Mouse (Mus musculus) left cerebral cortex, adult 2 months (tissue): ENCODE measurements around the gene Vwa7. TPM values are rescaled to one million over a fixed set of nuclear protein-coding genes. Genes with fewer than 3 reads are reported as not detected.
"Not testable (repeated sequence)": the region's sequence is repeated elsewhere in the genome, so short reads cannot be mapped to it uniquely, and the experiment has no call there.

ENCODE experiments used
- DNase-seq, 2 experiments: peaks; one replicate each; pipeline ENCODE4 v3.0.0; 2021 to 2022; ENCODE audit warnings: low spot score in 2 of 2, mixed read lengths in 1 of 2; ENCODE audit errors: extremely low spot score in 1 of 2
- H3K27ac ChIP-seq: fragments of 200-600 bp; 2 replicates; pipeline ENCODE4 v1.8.1; 2022
- H3K4me3 ChIP-seq: fragments of 200-600 bp; 2 replicates; pipeline ENCODE4 v1.8.1; 2022
- CTCF ChIP-seq: fragments of 200-600 bp; IDR thresholded peaks from 2 replicates; pipeline ENCODE4 v1.8.1; 2022; ENCODE audit warnings: antibody characterized with exemption, mild to moderate bottlenecking, moderate library complexity
- intact Hi-C: fragments of 180-260 bp; cut with DNase I; formaldehyde crosslinking; loops from one replicate; pipeline ENCODE4 v1.15.1; 2025
- total RNA-seq, 2 experiments: library from RNA; stranded (reverse); gene quantifications; 2 replicates each; pipeline ENCODE4 v1.2.3; 2021

Vwa7 gene
- total RNA-seq, 2 experiments from 2014 or later: 0.40 to 0.43 TPM

DNA sequence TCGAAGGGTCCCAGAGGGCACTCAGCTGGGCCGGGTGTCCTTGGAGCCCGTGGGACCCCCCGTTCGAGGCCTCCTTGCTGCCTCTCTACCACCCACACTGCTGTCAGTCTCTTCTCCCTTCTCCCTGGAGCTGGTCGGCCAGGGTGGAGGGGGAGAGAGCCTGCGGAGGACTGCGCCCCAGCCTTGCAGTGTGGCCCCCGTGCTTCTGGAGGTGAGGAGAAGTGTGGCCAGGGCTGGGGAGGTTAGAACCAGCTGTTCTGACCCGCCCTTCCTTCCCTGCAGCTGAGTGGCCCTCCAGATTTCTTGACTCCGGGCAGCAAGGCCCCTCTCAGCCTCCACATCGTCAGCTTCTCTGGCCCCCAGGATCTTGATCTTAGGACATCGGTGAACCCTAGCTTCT is 7.9 kb downstream of the Vwa7 start:
- H3K27ac ChIP-seq: no peak overlapping the region
- no peak for DNase-seq

GRCm38 (mm10) chr17:35024691-35025488 is 8.5 kb downstream of the Vwa7 start:
- no peak for TF ChIP-seq CTCF
- H3K4me3 ChIP-seq: no peak overlapping the region
- no peak overlapping the region for H3K27ac ChIP-seq
- intact Hi-C loops: loop anchor here (10.0 kb wide), 1 partner anchor 210 kb away; the partner anchor contains the start of genes Atp6v1g2 and Nfkbil1
- no peak for DNase-seq

More for the DNA sequence above, 7.9 kb downstream of the Vwa7 start:
- intact Hi-C loops: loop anchor here (10.0 kb wide), 1 partner anchor 211 kb away; the partner anchor contains the start of genes Atp6v1g2 and Nfkbil1
- no peak overlapping the region for H3K4me3 ChIP-seq
- TF ChIP-seq CTCF: no peak

GRCm38 (mm10) chr17:35026206-35026605 is 9.8 kb downstream of the Vwa7 start:
- Histone ChIP-seq H3K27ac (no peak overlapping the region), H3K4me3 (no peak overlapping the region)
- DNase-seq: no peak
- intact Hi-C loops: loop anchor here (10.0 kb wide), 1 partner anchor 209 kb away; the partner anchor contains the start of genes Atp6v1g2 and Nfkbil1
- no peak for TF ChIP-seq CTCF

GRCm38 (mm10) chr17:35027277-35028068 is 11.1 kb downstream of the Vwa7 start, which contains the start of gene Sapcd1:
TSS of gene Sapcd1 (minus strand) at chr17:35028016.
- intact Hi-C loops: loop anchor here (10.0 kb wide), 1 partner anchor 207 kb away; the partner anchor contains the start of genes Atp6v1g2 and Nfkbil1
- peak in 1 of 2 experiments; percentile 36 for DNase-seq
- Histone ChIP-seq H3K4me3 (no peak within 1 kb of the TSS), H3K27ac (no peak within 1 kb of the TSS)
- no peak for TF ChIP-seq CTCF

DNA sequence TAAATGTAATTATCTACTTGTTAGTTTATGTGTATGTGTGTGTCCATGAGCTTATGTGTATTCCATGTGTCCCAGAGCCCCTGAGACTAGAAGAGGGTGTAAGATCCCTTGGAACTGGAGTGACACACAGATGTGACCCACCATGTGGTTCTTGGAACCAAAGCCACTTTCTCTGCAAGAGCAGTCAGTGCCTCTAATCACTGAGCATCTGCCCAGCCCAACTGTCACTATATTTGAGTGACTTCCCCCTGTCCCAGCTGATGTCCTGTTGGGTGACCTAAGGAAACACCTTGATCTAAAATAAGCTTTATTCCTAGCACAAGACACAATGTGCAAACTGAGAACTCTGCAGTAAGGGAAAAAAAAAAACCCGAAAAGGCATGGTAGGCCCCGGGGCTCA is 11.9 kb downstream of the Vwa7 start:
- no peak overlapping the region for H3K4me3 ChIP-seq
- H3K27ac ChIP-seq: no peak overlapping the region
- no peak for TF ChIP-seq CTCF
- no peak for DNase-seq
- intact Hi-C loops: loop anchor here (10.0 kb wide), 1 partner anchor 206 kb away; the partner anchor contains the start of genes Atp6v1g2 and Nfkbil1

DNA sequence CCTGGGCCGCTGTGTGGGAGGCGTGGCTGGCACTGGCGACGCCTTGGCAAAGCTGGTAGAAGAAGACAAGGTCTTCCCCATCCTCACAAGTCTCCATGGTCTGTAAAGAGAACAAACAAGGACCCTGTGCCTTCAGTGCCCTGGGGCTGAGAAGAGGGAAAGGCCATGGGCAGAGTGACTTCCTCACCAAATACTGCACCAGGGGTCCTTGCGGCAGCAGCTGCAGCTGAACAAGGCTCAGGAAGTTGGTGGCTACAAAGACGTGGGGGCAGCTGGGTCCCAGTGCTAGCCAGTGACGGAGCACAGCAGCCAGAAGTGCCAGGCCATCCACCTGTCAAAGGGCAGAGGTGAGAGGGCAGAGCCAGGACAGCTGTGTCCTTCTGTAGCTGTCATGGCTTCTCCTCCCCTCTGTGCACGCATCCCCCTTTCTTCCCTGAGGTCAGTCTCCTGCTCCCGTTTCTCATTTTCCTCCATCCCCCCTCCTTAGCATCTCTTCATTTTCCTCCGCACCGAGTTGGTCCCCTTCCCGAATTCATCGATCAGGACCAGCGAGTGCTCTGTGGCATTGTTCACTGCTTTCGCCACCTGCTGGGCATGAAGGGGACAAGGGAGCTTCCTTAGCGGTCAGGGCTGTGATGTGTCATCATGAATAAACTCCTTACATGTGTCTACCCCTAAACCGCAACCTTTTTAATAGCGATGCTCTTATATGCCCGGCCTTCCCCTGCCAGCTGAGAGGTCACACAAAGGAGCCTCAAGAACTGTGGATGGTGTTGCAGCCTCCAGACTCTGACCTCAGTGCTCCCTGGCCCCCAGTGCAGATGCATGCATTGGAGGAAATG is 13.5 kb downstream of the Vwa7 start:
- Histone ChIP-seq H3K27ac (no peak overlapping the region), H3K4me3 (no peak overlapping the region)
- DNase-seq: no peak
- intact Hi-C loops: loop anchor here (10.0 kb wide), 1 partner anchor 205 kb away; the partner anchor contains the start of genes Atp6v1g2 and Nfkbil1
- peak; percentile 51 for TF ChIP-seq CTCF

GRCm38 (mm10) chr17:35031272-35031671 is 14.9 kb downstream of the Vwa7 start:
- DNase-seq: no peak
- Histone ChIP-seq H3K4me3 (no peak overlapping the region), H3K27ac (no peak overlapping the region)
- TF ChIP-seq CTCF: no peak
- intact Hi-C loops: no loop called here

DNA sequence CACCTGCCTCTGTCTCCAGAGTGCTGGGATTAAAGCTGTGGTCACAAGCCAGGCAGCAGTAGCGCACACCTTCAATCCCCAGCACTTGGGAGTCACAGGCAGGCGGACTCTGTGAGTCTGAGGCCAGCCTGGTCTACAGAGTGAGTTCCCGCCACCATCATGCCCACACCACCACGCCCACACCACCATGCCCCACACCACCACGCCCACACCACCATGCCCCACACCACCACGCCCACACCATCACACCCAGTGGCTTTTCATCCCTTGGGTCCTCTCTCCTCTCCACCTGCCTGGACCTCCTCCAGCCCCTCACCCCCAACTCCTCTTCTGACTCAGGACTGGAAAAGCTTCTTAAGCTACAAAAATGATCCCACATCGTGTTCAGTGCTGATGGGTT is 15.5 kb downstream of the Vwa7 start:
- no peak for TF ChIP-seq CTCF
- H3K27ac ChIP-seq: no peak overlapping the region
- H3K4me3 ChIP-seq: no peak overlapping the region
- intact Hi-C loops: no loop called here
- DNase-seq: no peak

DNA sequence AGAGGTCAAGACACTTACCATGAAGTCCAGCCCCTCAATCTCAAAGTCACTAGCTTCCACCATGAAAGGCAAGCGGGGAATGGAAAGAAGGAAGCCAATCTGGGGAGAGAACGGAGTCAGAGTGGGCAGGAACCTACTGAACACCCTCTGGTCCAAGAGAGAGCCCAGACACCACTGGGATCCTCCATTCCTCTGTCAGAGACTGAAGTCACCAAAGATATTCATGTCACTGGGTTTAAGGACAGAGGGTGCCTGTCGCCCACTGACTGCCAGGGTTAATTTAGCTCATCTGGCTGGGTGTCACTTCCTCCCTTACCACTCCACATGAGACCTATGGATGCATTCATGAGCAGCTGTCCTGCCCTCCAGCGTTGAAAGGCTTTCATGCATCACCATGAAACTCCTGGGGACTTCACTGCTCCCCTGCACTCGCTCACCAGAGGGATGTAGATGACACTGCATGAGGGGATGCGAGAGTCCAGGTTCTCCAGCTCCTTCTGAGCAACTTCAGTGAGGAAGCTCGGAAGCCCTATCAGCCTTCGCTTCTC is 16.0 kb downstream of the Vwa7 start:
- DNase-seq: no peak
- H3K27ac ChIP-seq: no peak overlapping the region
- H3K4me3 ChIP-seq: no peak overlapping the region
- no peak for TF ChIP-seq CTCF
- intact Hi-C loops: no loop called here

- DNase-seq, H3K4me3 ChIP-seq, intact Hi-C loops, H3K27ac ChIP-seq: not testable (repeated sequence)
Measured at GRCm38 (mm10) chr17:35033703-35034102, 17.3 kb downstream of the Vwa7 start.

GRCm38 (mm10) chr17:35034896-35035295 is 18.5 kb downstream of the Vwa7 start:
- intact Hi-C loops: no loop called here
- no peak for DNase-seq
- no peak for TF ChIP-seq CTCF
- H3K4me3 ChIP-seq: no peak overlapping the region
- H3K27ac ChIP-seq: no peak overlapping the region
